Mouse (Mus musculus) ES-E14 (cell line): ENCODE measurements around the gene Lrrc52.

Source experiments
- CHD2 ChIP-seq: IDR thresholded peaks from 2 replicates; pipeline ENCODE4 v1.6.1; 2014; ENCODE audit warnings: mild to moderate bottlenecking, low read depth, low read length, inconsistent platforms
- HCFC1 ChIP-seq: IDR thresholded peaks from 2 replicates; pipeline ENCODE4 v1.6.1; 2012; ENCODE audit warnings: low read length, inconsistent platforms, borderline replicate concordance; ENCODE audit not compliant: insufficient read depth
- MAFK ChIP-seq: IDR thresholded peaks from 2 replicates; pipeline ENCODE4 v1.6.1; 2014; ENCODE audit warnings: mild to moderate bottlenecking, low read depth, low read length, inconsistent platforms; ENCODE audit not compliant: insufficient read depth
- ZC3H11A ChIP-seq: IDR thresholded peaks from 2 replicates; pipeline ENCODE4 v1.6.1; 2012; ENCODE audit warnings: low read depth, mild to moderate bottlenecking, inconsistent platforms, low read length, borderline replicate concordance
- ZNF384 ChIP-seq: IDR thresholded peaks from 2 replicates; pipeline ENCODE4 v1.6.1; 2012; ENCODE audit warnings: low read depth, low read length, inconsistent platforms

- TF ChIP-seq CHD2 (no peak), MAFK (no peak), ZNF384 (no peak), HCFC1 (no peak), ZC3H11A (no peak)
Observed at GRCm38 (mm10) chr1:167506048-167506447, 39.5 kb upstream of the Lrrc52 start.
